Mouse (Mus musculus): ENCODE data around the gene Ankrd39. TPM values are rescaled to one million over a fixed set of nuclear protein-coding genes. Genes with fewer than 3 reads are reported as not detected.

Ankrd39 gene
- total RNA-seq, 2 experiments from 2014 or later, result 13.4 to 13.7 TPM

DNA sequence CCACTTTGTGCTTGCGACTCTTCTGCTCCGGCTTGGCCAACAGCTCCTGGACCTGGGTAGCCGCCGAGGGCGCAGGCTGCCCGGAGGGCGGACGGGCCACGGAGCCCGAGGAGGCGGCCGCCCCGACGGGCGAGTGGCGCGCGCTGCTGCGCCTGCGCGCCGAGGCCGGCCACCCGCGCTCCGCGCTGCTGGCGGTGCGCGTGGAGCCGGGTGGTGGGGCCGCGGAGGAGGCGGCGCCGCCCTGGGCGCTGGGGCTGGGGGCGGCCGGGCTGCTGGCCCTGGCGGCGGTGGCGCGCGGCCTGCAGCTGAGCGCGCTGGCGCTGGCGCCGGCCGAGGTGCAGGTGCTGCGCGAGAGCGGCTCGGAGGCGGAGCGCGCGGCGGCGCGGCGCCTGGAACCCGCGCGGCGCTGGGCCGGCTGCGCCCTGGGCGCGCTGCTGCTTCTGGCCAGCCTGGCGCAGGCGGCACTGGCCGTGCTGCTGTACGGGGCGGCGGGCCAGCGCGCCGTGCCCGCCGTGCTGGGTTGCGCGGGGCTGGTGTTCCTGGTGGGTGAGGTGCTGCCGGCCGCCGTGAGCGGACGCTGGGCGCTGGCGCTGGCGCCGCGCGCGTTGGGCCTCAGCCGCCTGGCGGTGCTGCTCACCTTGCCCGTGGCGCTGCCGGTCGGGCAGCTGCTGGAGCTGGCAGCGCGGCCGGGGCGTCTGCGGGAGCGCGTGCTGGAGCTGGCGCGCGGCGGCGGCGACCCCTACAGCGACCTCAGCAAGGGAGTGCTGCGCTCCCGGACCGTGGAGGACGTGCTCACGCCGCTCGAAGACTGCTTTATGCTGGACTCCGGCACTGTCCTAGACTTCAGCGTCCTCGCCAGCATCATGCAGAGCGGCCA is 34.9 kb downstream of the Ankrd39 start:
- Histone ChIP-seq H3K27ac (peak overlapping the region; percentile 99), H3K4me3 (peak overlapping the region; percentile 86)
- TF ChIP-seq CTCF (conservative IDR thresholded peaks at IDR 0.05), result no peak; the same call in 1 of the 2 replicates
- peak; percentile 26 to 46 for DNase-seq (ENCODE audit: low spot score in 2 of 2)

DNA sequence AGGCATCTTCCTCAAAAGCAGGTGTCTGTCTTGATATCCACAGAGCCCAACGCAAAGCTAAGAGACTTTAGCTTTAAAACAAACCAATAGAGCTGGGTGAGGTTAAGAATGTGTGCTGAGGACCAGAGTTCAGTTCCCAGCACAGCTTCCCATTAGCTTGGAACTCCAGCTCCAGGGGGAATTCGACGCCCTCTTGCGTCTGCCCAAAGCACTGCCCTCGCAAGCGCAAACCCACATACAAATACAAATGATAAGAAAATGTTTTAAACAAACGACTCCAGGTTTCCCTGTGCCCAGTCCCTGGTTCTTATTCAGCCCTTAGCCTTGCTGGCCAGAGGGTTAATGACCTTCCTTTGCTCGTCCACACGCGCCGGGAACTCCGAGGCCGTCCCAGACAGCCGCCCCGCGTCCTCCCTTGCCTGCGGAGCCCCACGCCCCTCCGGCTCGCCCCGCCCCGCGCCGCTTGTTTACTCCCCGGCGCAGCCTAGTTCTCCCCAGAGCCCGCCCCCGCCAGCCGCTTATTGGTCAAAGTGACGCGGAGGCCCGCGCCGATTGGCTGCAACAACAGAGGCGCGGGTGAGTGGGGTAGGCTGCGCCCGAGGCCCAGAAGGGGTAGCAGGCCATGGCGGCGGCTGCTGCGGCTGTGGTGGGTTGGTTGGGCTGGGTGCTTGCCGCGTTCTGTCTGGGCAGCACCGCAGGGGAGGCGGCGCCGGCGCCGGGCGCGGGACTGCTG is 35.8 kb downstream of the Ankrd39 start, which contains the start of gene Cnnm3:
Gene Cnnm3 (plus strand): TSS at position 579 of the 733 bp plus-strand sequence.
- Histone ChIP-seq H3K27ac (peak within 1 kb of the TSS; percentile 99), H3K4me3 (peak within 1 kb of the TSS; percentile 86)
- peak; percentile 99 to 100 for DNase-seq (ENCODE audit: low spot score in 2 of 2)

GRCm38 (mm10) chr1:36508238-36508637 is 39.0 kb downstream of the Ankrd39 start:
- no peak overlapping the region for H3K4me3 ChIP-seq
- DNase-seq (ENCODE audit: low spot score in 2 of 2), result no peak
- TF ChIP-seq CTCF (conservative IDR thresholded peaks at IDR 0.05), result no peak
- H3K27ac ChIP-seq, result no peak overlapping the region

More for the DNA sequence above, 35.8 kb downstream of the Ankrd39 start, which contains the start of gene Cnnm3:
- TF ChIP-seq CTCF (conservative IDR thresholded peaks at IDR 0.05), result peak; percentile 76

GRCm38 (mm10) chr1:36501261-36501660 is 46.0 kb downstream of the Ankrd39 start:
- peak; percentile 97 for TF ChIP-seq CTCF (conservative IDR thresholded peaks at IDR 0.05)
- no peak overlapping the region for H3K27ac ChIP-seq
- DNase-seq (ENCODE audit: low spot score in 2 of 2), result peak; percentile 52 to 77

GRCm38 (mm10) chr1:36497312-36497711 is 49.9 kb downstream of the Ankrd39 start:
- no peak for DNase-seq (ENCODE audit: low spot score in 2 of 2)
- no peak for TF ChIP-seq CTCF (conservative IDR thresholded peaks at IDR 0.05)
- H3K4me3 ChIP-seq, result no peak overlapping the region

More at GRCm38 (mm10) chr1:36501261-36501660, 46.0 kb downstream of the Ankrd39 start:
- no peak overlapping the region for H3K4me3 ChIP-seq

GRCm38 (mm10) chr1:36496719-36497118 is 50.5 kb downstream of the Ankrd39 start:
- Histone ChIP-seq H3K27ac (no peak overlapping the region), H3K4me3 (no peak overlapping the region)
- peak; percentile 76 for TF ChIP-seq CTCF (conservative IDR thresholded peaks at IDR 0.05)
- DNase-seq (ENCODE audit: low spot score in 2 of 2), result peak in 1 of 2 experiments; percentile 47

More at GRCm38 (mm10) chr1:36497312-36497711, 49.9 kb downstream of the Ankrd39 start:
- H3K27ac ChIP-seq, result no peak overlapping the region

DNA sequence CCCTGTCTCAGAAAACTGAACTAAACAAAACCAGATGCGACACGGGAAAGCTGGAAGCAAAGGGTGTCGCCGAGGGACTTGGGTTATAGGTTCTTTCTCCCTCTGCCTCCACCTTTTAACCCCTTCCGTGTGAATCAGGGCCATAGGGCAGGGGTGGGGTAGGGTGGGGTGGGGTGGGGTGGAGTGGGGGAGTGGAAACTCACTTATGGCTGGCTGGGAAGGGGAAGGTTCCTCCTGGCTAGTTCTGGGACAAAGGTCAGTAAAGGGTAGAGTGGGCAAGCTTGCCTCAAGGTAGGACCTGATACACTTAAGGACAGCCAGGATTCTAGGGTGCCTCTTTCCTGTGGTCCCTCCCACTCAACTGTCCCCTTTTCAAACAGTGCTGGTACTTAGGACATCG is 53.9 kb downstream of the Ankrd39 start:
- no peak for TF ChIP-seq CTCF (conservative IDR thresholded peaks at IDR 0.05)
- Histone ChIP-seq H3K4me3 (no peak overlapping the region), H3K27ac (no peak overlapping the region)
- DNase-seq (ENCODE audit: low spot score in 2 of 2), result no peak

DNA sequence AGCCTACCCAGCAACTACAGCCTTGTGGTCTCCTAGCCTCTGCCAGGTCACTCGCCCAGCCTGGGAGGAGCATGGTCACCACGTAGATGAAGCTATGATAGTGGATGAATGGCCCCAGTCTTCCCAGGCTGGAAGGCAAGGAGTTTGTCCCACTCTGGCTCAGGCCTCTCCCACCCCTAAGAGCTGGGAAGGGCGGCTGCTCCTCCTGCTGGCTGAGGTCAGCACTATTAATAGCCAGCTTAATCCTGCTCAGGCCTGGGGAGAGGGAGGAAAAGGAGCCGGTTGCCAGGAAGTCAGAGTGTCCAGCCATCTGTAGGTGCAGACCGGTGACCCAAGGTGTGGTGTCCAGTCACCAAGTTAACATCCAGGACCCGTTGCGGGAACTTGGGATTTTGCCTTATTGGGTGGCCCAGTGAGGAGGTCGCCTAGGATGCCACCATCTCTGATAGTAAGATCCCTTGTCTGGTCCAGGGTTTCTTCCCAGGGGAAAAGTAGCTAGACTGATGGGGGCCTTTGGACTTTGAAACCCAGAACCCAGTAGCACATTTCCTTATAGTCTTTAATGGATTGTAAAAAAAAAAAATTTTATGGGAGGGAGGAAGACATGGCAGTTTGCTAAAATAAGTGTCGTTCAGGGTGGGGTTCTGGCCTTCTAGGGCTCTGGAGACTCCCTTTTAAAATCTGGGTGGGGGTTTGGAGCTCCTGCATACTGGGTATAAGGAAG is 54.7 kb downstream of the Ankrd39 start:
- no peak overlapping the region for H3K4me3 ChIP-seq
- no peak for DNase-seq (ENCODE audit: low spot score in 2 of 2)
- TF ChIP-seq CTCF (conservative IDR thresholded peaks at IDR 0.05), result peak; percentile 68
- no peak overlapping the region for H3K27ac ChIP-seq

DNA sequence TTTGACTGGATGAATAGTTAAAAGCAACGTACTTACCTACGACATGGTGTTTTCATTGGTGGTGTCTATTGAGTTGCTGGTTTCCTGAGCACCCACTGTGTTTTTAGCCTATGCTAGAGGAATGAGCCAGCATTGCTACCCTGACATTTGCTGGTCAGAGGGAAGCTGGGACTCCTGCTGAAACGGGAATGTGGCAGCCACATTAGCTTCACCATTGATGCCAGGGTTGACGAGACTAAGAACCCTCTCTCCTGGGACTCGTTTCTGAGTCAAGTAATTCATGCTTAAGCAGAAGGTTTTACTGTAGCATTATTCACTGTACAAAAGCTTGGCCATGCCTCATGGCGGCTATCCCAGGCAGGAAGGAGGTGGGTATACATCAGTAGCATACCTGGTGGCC is 57.6 kb downstream of the Ankrd39 start:
- H3K4me3 ChIP-seq, result no peak overlapping the region
- no peak for DNase-seq (ENCODE audit: low spot score in 2 of 2)
- no peak overlapping the region for H3K27ac ChIP-seq
- no peak for TF ChIP-seq CTCF (conservative IDR thresholded peaks at IDR 0.05)

Small RNA genes within 50 kb of the gene (microRNA-seq; reads per million reads assigned to microRNA genes)
- gene Gm47280, result 0 reads per million in 2 experiments

Other genes starting within 250 kb of the Ankrd39 start
- gene Arid5a, start 239.7 kb downstream of the Ankrd39 start, total RNA-seq (2021), result 10 to 100 TPM; 15.1 to 15.4 TPM
- gene Kansl3, start 178.3 kb downstream of the Ankrd39 start, total RNA-seq (2021), result 10 to 100 TPM; 76.1 to 76.8 TPM
- not detected for gene Fer1l5, start 175.2 kb downstream of the Ankrd39 start, total RNA-seq (2021)
- gene Lman2l, start 102.2 kb downstream of the Ankrd39 start, total RNA-seq (2021), result 10 to 100 TPM; 73.2 to 77.2 TPM
- gene Cnnm4, start 75.8 kb downstream of the Ankrd39 start, total RNA-seq (2021), result 10 to 100 TPM; 16.9 to 17.2 TPM
- gene Cnnm3, start 35.6 kb downstream of the Ankrd39 start, total RNA-seq (2021), result 10 to 100 TPM; 33.1 to 38.1 TPM
- 10 to 100 TPM in 1 of 2 experiments, 1 to 10 TPM in 1; 6.8 to 10.3 TPM for gene Ankrd23, start 10.6 kb downstream of the Ankrd39 start, total RNA-seq (2021)
- gene Gm42417, start 8.0 kb downstream of the Ankrd39 start, total RNA-seq (2021), result not detected
- gene Sema4c, start 10.9 kb upstream of the Ankrd39 start, total RNA-seq (2021), result 10 to 100 TPM; 13.4 to 13.6 TPM
- gene Fam178b, start 135.7 kb upstream of the Ankrd39 start, total RNA-seq (2021), result not detected
- 100 to 1,000 TPM; 610 to 649 TPM for gene Cox5b, start 144.0 kb upstream of the Ankrd39 start, total RNA-seq (2021)
- 1 to 10 TPM in 1 of 2 experiments, under 1 TPM in 1; 0.96 to 1.4 TPM for gene 4933424G06Rik, start 162.7 kb upstream of the Ankrd39 start, total RNA-seq (2021)
- 100 to 1,000 TPM; 248 to 282 TPM for gene Actr1b, start 167.0 kb upstream of the Ankrd39 start, total RNA-seq (2021)
- 1 to 10 TPM; 3.9 to 5.0 TPM for gene Zap70, start 214.4 kb upstream of the Ankrd39 start, total RNA-seq (2021)

All from layer of hippocampus, adult 2 months (tissue).